Mouse (Mus musculus) adrenal gland, postnatal 14 days (tissue): Measurements from ENCODE around the gene Col6a1. TPM values are rescaled to one million over a fixed set of nuclear protein-coding genes. Genes with fewer than 3 reads are reported as not detected.
"Not testable (repeated sequence)": the region's sequence is repeated elsewhere in the genome, so short reads cannot be mapped to it uniquely, and the experiment has no call there.

Experiments
- DNase-seq: peaks from one replicate; pipeline ENCODE4 v3.0.0; 2021; ENCODE audit warnings: mixed read lengths
- long read RNA-seq, 2 experiments: library from polyadenylated mRNA; stranded (forward); transcript quantifications; one replicate each; pipeline ENCODE4 v2.0.0; 2021
- total RNA-seq: library from RNA; stranded (reverse); gene quantifications from 2 replicates; pipeline ENCODE4 v1.2.3, GENCODE M21; 2021

The Col6a1 gene
- 221 and 261 TPM in 2 replicates for total RNA-seq
- long read RNA-seq, experiment 1, partial matches to known transcripts, result 79 of 226 reads
- long read RNA-seq, experiment 1, other reads (novel, unspliced or antisense), result 147 of 226 reads
- long read RNA-seq, experiment 2, partial matches to known transcripts, result 76 of 173 reads
- long read RNA-seq, experiment 2, other reads (novel, unspliced or antisense), result 97 of 173 reads

GRCm38 (mm10) chr10:76725682-76726285, at the start of gene Col6a1:
TSS of gene Col6a1 (minus strand) at chr10:76726168.
- peak; percentile 73 for DNase-seq

GRCm38 (mm10) chr10:76771624-76772023, 45.7 kb upstream of the Col6a1 start:
- no peak for DNase-seq

GRCm38 (mm10) chr10:76771086-76771485, 45.1 kb upstream of the Col6a1 start:
- DNase-seq, result no peak

- DNase-seq, result no peak
Measured at GRCm38 (mm10) chr10:76769581-76769980, 43.6 kb upstream of the Col6a1 start.

GRCm38 (mm10) chr10:76766196-76766595, 40.2 kb upstream of the Col6a1 start:
- no peak for DNase-seq

GRCm38 (mm10) chr10:76764927-76765326, 39.0 kb upstream of the Col6a1 start:
- no peak for DNase-seq

GRCm38 (mm10) chr10:76763016-76763415, 37.0 kb upstream of the Col6a1 start:
- no peak for DNase-seq

- DNase-seq, result no peak
Measured at GRCm38 (mm10) chr10:76762411-76762810, 36.4 kb upstream of the Col6a1 start.

- DNase-seq, result no peak
Measured at GRCm38 (mm10) chr10:76759878-76760277, 33.9 kb upstream of the Col6a1 start.

- DNase-seq, result no peak
Measured at GRCm38 (mm10) chr10:76753640-76754039, 27.7 kb upstream of the Col6a1 start.

GRCm38 (mm10) chr10:76744267-76744666, 18.3 kb upstream of the Col6a1 start:
- DNase-seq, result not testable (repeated sequence)

GRCm38 (mm10) chr10:76736764-76737163, 10.8 kb upstream of the Col6a1 start:
- no peak for DNase-seq

GRCm38 (mm10) chr10:76734979-76735378, 9.0 kb upstream of the Col6a1 start:
- DNase-seq, result peak; percentile 88

- no peak for DNase-seq
Measured at GRCm38 (mm10) chr10:76733677-76734068, 7.7 kb upstream of the Col6a1 start.

- peak; percentile 87 for DNase-seq
Measured at GRCm38 (mm10) chr10:76732881-76733676, 7.1 kb upstream of the Col6a1 start.

GRCm38 (mm10) chr10:76732391-76732790, 6.4 kb upstream of the Col6a1 start:
- peak; percentile 51 for DNase-seq

- DNase-seq, result peak; percentile 87
Measured at GRCm38 (mm10) chr10:76731621-76732239, 5.8 kb upstream of the Col6a1 start.

GRCm38 (mm10) chr10:76729631-76730620, 4.0 kb upstream of the Col6a1 start:
- DNase-seq, result no peak

GRCm38 (mm10) chr10:76728369-76728768, 2.4 kb upstream of the Col6a1 start:
- DNase-seq, result peak; percentile 90

GRCm38 (mm10) chr10:76727301-76727700, 1.3 kb upstream of the Col6a1 start:
- DNase-seq, result no peak

GRCm38 (mm10) chr10:76726866-76727265, 898 bp upstream of the Col6a1 start:
- DNase-seq, result no peak

GRCm38 (mm10) chr10:76725097-76725496, 871 bp downstream of the Col6a1 start:
- peak; percentile 30 for DNase-seq
